Mouse (Mus musculus) midbrain, postnatal 0 days (tissue): ENCODE measurements around the gene Erp27. TPM values are rescaled to one million over a fixed set of nuclear protein-coding genes. Genes with fewer than 3 reads are reported as not detected.

Experiments used
- ATAC-seq: fragments of 200-750 bp; cut with Nextera tagmentation; 2 replicates; pipeline ENCODE4 v1.8.0; 2017; ENCODE audit warnings: moderate number of reproducible peaks, mild to moderate bottlenecking, moderate TSS enrichment, moderate library complexity; ENCODE audit not compliant: low FRiP score
- DNase-seq: peaks from one replicate; pipeline ENCODE4 v3.0.0-alpha.2; 2015; ENCODE audit warnings: low spot score
- H3K27ac ChIP-seq: fragments of 300-500 bp; sonication (generic); 2 replicates; pipeline ENCODE4 v1.5.1; 2014; ENCODE audit warnings: low read depth, mild to moderate bottlenecking, low read length, mixed read lengths
- H3K27me3 ChIP-seq: fragments of 300-500 bp; sonication (generic); 2 replicates; pipeline ENCODE4 v1.6.1; 2014; ENCODE audit warnings: low read length, control low read depth, mixed read lengths; ENCODE audit not compliant: insufficient read depth
- H3K36me3 ChIP-seq: fragments of 300-500 bp; sonication (generic); 2 replicates; pipeline ENCODE4 v1.6.1; 2014; ENCODE audit warnings: low read length, control low read depth, mixed read lengths; ENCODE audit not compliant: insufficient read depth
- H3K4me1 ChIP-seq: fragments of 300-500 bp; sonication (generic); 2 replicates; pipeline ENCODE4 v1.6.1; 2014; ENCODE audit warnings: mild to moderate bottlenecking, control low read depth, antibody characterized with exemption, low read length, mixed read lengths; ENCODE audit not compliant: insufficient read depth
- H3K4me2 ChIP-seq: fragments of 300-500 bp; sonication (generic); 2 replicates; pipeline ENCODE4 v1.6.1; 2014; ENCODE audit warnings: low read depth, mild to moderate bottlenecking, low read length, mixed read lengths; ENCODE audit not compliant: poor library complexity, severe bottlenecking
- H3K4me3 ChIP-seq: fragments of 300-500 bp; sonication (generic); 2 replicates; pipeline ENCODE4 v1.5.1; 2014; ENCODE audit warnings: low read depth, mild to moderate bottlenecking, low read length, moderate library complexity
- H3K9ac ChIP-seq: fragments of 300-500 bp; sonication (generic); replicated peaks from 2 replicates; pipeline ENCODE4 v1.6.1; 2014; ENCODE audit warnings: mild to moderate bottlenecking, low read length, moderate library complexity, mixed read lengths; ENCODE audit not compliant: poor library complexity, severe bottlenecking
- H3K9me3 ChIP-seq: fragments of 300-500 bp; sonication (generic); 2 replicates; pipeline ENCODE4 v1.6.1; 2016; ENCODE audit warnings: low read length, control low read depth
- CTCF ChIP-seq: IDR thresholded peaks from 2 replicates; pipeline ENCODE4 v1.5.1; 2016; ENCODE audit warnings: antibody characterized with exemption, mild to moderate bottlenecking
- WGBS: fragments of 180-500 bp; shearing (Covaris S2); extraction: QIAGEN DNeasy Blood & Tissue Kit; methylation state at CpG from one replicate; pipeline ENCODE4 v1.1.7; 2014; 5-methylcytosine and 5-hydroxymethylcytosine counted together
- polyA plus RNA-seq: library from polyadenylated mRNA; unstranded; fragments of >200 nt; fragmentation: Nextera tagmentation; extraction: Ambion mirVana; gene quantifications from 2 replicates; pipeline ENCODE4 v1.2.1, GENCODE M21; 2015
- total RNA-seq: library from RNA; depleted of rRNA; stranded (reverse); fragments of >200 nt; gene quantifications from 2 replicates; pipeline ENCODE4 v1.2.3, GENCODE M21; 2014; rRNA removed

Gene Erp27
- total and polyA plus RNA-seq, 2 experiments from 2014 or later = not detected

GRCm38 (mm10) chr6:136861020-136861419, 61.0 kb downstream of the Erp27 start:
- no peaks in the 10 kb centered on the region for H3K27me3 ChIP-seq
- H3K27ac ChIP-seq = no peak overlapping the region
- no peaks in the 10 kb centered on the region for H3K36me3 ChIP-seq
- 47% methylated on average over 9 of the region's 9 CpGs for WGBS
- no peaks in the 10 kb centered on the region for H3K9me3 ChIP-seq
- H3K9ac ChIP-seq = no peak overlapping the region
- H3K4me3 ChIP-seq = no peak overlapping the region
- TF ChIP-seq CTCF = peak; percentile 96
- ATAC-seq = peak; percentile 59; the same call in 1 of the 2 replicates
- H3K4me2 ChIP-seq = no peak overlapping the region
- peak; percentile 90 for DNase-seq
- no peaks in the 10 kb centered on the region for H3K4me1 ChIP-seq

DNA sequence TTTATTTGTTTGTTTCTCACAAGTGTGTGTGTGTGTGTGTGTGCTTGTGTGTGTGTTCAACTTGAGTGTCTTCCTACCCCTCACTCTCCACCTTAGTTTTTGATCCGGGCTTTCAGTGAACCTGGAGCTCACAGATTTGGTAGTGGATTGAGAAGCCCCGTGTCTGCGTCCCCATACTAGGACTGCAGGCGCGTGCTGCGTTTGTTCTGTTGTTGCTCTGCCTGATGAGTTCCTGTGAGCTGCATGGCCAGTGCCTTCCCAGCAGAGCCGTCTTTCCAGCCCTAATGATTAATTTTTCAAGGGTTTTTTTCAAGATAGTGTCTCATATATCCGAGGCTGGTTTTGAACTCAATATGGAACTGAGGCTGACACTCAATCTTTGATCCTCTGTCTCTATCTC, 63.6 kb downstream of the Erp27 start:
- WGBS = 80% methylated on average over 8 of the region's 8 CpGs
- TF ChIP-seq CTCF = no peak
- no peak overlapping the region for H3K4me2 ChIP-seq
- no peak overlapping the region for H3K9ac ChIP-seq
- H3K4me3 ChIP-seq = no peak overlapping the region
- no peaks in the 10 kb centered on the region for H3K4me1 ChIP-seq
- no peaks in the 10 kb centered on the region for H3K36me3 ChIP-seq
- no peaks in the 10 kb centered on the region for H3K27me3 ChIP-seq
- no peaks in the 10 kb centered on the region for H3K9me3 ChIP-seq
- no peak for DNase-seq
- no peak for ATAC-seq
- no peak overlapping the region for H3K27ac ChIP-seq

- no peak for DNase-seq
- Histone ChIP-seq H3K27me3 (no peaks in the 10 kb centered on the region), H3K4me2 (no peak overlapping the region), H3K4me3 (no peak overlapping the region), H3K9me3 (no peaks in the 10 kb centered on the region), H3K4me1 (no peaks in the 10 kb centered on the region), H3K36me3 (no peaks in the 10 kb centered on the region), H3K27ac (no peak overlapping the region), H3K9ac (no peak overlapping the region)
- TF ChIP-seq CTCF = no peak
- no peak for ATAC-seq
- WGBS = 60% methylated on average over 11 of the region's 11 CpGs
Measured at GRCm38 (mm10) chr6:136857873-136858260, 64.1 kb downstream of the Erp27 start.

Other genes starting within 250 kb of the Erp27 start
- 0.55 and 1.4 TPM in 2 replicates for gene Gucy2c, start 140.4 kb downstream of the Erp27 start, total RNA-seq
- gene Gucy2c, start 140.4 kb downstream of the Erp27 start, polyA plus RNA-seq = 0.87 and 1.1 TPM in 2 replicates
- gene Hist4h4, start 117.8 kb downstream of the Erp27 start, total RNA-seq = 38.0 and 58.4 TPM in 2 replicates
- gene Hist4h4, start 117.8 kb downstream of the Erp27 start, polyA plus RNA-seq = 0.32 and 0.45 TPM in 2 replicates
- 19.0 and 25.9 TPM in 2 replicates for gene H2afj, start 113.9 kb downstream of the Erp27 start, total RNA-seq
- 98.8 and 114 TPM in 2 replicates for gene H2afj, start 113.9 kb downstream of the Erp27 start, polyA plus RNA-seq
- 0.33 and 1.7 TPM in 2 replicates for gene BC049715, start 94.6 kb downstream of the Erp27 start, total RNA-seq
- 2.0 and 2.3 TPM in 2 replicates for gene BC049715, start 94.6 kb downstream of the Erp27 start, polyA plus RNA-seq
- 43.6 and 44.8 TPM in 2 replicates for gene Wbp11, start 93.9 kb downstream of the Erp27 start, total RNA-seq
- gene Wbp11, start 93.9 kb downstream of the Erp27 start, polyA plus RNA-seq = 73.6 and 86.1 TPM in 2 replicates
- gene Smco3, start 86.7 kb downstream of the Erp27 start, total RNA-seq = 1.7 and 3.6 TPM in 2 replicates
- gene Smco3, start 86.7 kb downstream of the Erp27 start, polyA plus RNA-seq = 0.83 and 1.2 TPM in 2 replicates
- 0.11 and 0.33 TPM in 2 replicates for gene Art4, start 64.4 kb downstream of the Erp27 start, total RNA-seq
- gene Art4, start 64.4 kb downstream of the Erp27 start, polyA plus RNA-seq = 0.12 and 0.20 TPM in 2 replicates
- 25.6 and 31.4 TPM in 2 replicates for gene Mgp, start 46.4 kb downstream of the Erp27 start, total RNA-seq
- gene Mgp, start 46.4 kb downstream of the Erp27 start, polyA plus RNA-seq = 72.6 and 74.6 TPM in 2 replicates
- gene Pde6h, start 1.7 kb upstream of the Erp27 start, total RNA-seq = 0.05 and 0.19 TPM in 2 replicates
- 0.37 and 0.84 TPM in 2 replicates for gene Pde6h, start 1.7 kb upstream of the Erp27 start, polyA plus RNA-seq
- 8.3 and 9.0 TPM in 2 replicates for gene Arhgdib, start 19.7 kb upstream of the Erp27 start, total RNA-seq
- 16.1 and 19.0 TPM in 2 replicates for gene Arhgdib, start 19.7 kb upstream of the Erp27 start, polyA plus RNA-seq
- 0.82 and 2.9 TPM in 2 replicates for gene Rerg, start 248.3 kb upstream of the Erp27 start, total RNA-seq
- 8.3 and 9.8 TPM in 2 replicates for gene Rerg, start 248.3 kb upstream of the Erp27 start, polyA plus RNA-seq